Mouse (Mus musculus): ENCODE results near the gene Mtx1.

GRCm38 (mm10) chr3:89159616-89160344, 67.1 kb downstream of the Mtx1 start, which contains the start of gene Hcn3:
- peak; percentile 59 for TF ChIP-seq CTCF (IDR thresholded peaks at IDR 0.05; ENCODE audit: low read depth)
- no peak for TF ChIP-seq EP300 (IDR thresholded peaks at IDR 0.05; ENCODE audit: low read depth)
